Mouse (Mus musculus): ENCODE measurements around the gene Gm47996.
"Not testable (repeated sequence)": the region's sequence is repeated elsewhere in the genome, so short reads cannot be mapped to it uniquely, and the experiment has no call there.

DNA sequence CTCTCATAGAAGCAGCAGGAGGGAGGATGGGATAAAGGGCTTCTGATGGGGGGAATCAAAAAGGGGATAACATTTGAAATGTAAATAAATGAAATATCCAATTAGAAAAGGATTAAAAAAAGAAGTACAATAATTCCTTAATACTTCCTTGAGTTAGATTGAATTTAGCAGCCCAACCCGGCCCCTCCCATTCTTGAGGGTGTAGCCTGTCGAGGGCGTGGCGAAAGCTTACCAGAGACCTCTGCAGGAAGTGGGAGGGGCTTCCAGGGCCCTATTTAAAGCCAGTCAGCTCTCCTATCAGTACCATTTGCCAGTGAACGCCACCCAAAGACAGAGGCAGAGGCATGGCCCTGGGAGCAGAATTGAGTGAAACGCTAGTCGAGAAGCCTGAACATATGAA, 27.7 kb upstream of the Gm47996 start, which contains the start of gene Gm47985:
- TF ChIP-seq CHD2 (IDR thresholded peaks at IDR 0.05; ENCODE audit: low read depth, low read length); HCFC1 (IDR thresholded peaks at IDR 0.05; ENCODE audit: borderline replicate concordance, insufficient read depth, low read length); ZC3H11A (IDR thresholded peaks at IDR 0.05; ENCODE audit: borderline replicate concordance, low read depth, low read length); ZNF384 (IDR thresholded peaks at IDR 0.05; ENCODE audit: low read depth, low read length); MAFK (IDR thresholded peaks at IDR 0.05; ENCODE audit: insufficient read depth, low read depth, low read length): not testable (repeated sequence)

Measured in ES-E14 (cell line).